Mouse (Mus musculus) lung, adult 2 months (tissue): ENCODE results near the gene Sh2d4b.

Experiments used
- CTCF ChIP-seq: fragments of 200-500 bp; IDR thresholded peaks from 2 replicates; pipeline ENCODE4 v1.5.1; 2011; ENCODE audit warnings: mild to moderate bottlenecking, low read length, control low read depth; ENCODE audit not compliant: insufficient read depth
- POLR2A ChIP-seq: fragments of 200-500 bp; IDR thresholded peaks from 2 replicates; pipeline ENCODE4 v1.6.1; 2011; ENCODE audit warnings: low read depth, mild to moderate bottlenecking, control low read depth, low read length, borderline replicate concordance; ENCODE audit errors: extremely low read depth

- TF ChIP-seq CTCF = no peak
- TF ChIP-seq POLR2A = no peak
Observed at GRCm38 (mm10) chr14:40830094-40830493, 63.0 kb downstream of the Sh2d4b start.
